Mouse (Mus musculus): ENCODE measurements around the gene Wtap. TPM values are rescaled to one million over a fixed set of nuclear protein-coding genes. Genes with fewer than 3 reads are reported as not detected.
"Not testable (repeated sequence)": the region's sequence is repeated elsewhere in the genome, so short reads cannot be mapped to it uniquely, and the experiment has no call there.

The Wtap gene
- polyA plus RNA-seq (2012; rRNA removed) (13.3 and 24.5 TPM in 2 replicates), polyA plus RNA-seq (2014; fragmentation: Nextera tagmentation; extraction: Ambion mirVana) (51.9 and 54.6 TPM in 2 replicates)

DNA sequence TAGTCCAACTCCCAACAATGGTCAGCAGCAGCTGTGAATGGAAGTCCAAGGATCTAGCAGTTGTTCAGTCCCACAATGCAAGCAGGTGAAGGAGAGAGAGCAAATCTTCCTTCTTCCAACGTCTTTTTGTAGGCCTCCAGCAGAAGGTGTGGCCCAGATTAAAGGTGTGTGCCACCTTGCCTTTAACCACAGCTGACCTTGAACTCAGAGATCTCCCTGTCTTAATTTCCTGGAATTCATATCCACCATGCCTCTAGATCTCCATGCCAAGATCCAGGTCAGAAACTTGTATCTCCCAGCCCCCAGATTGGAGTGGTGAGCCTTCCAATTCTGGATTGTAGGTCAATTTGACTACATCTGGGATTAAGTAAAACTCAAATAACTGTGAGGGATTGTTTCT is at the start of gene Wtap:
Gene Wtap, minus strand, starts transcription at position 101 of the 400 bp plus-strand sequence.
- 64% methylated on average over 1 of the region's 1 CpGs for WGBS (ENCODE audit: insufficient replicate concordance)
- peak within 1 kb of the TSS; percentile 98 for H3K27ac ChIP-seq
- no peak for ATAC-seq (ENCODE audit: insufficient read depth)

GRCm38 (mm10) chr17:13036627-13037192 is 42.7 kb upstream of the Wtap start:
- H3K27me3 ChIP-seq (ENCODE audit: control insufficient read depth, insufficient read depth, low read length); H3K27ac ChIP-seq; H3K4me2 ChIP-seq (ENCODE audit: low read depth); H3K4me1 ChIP-seq (replicated peaks; ENCODE audit: control insufficient read depth in 2 of 2, insufficient read depth in 2 of 2, low read length in 1 of 2); H3K9ac ChIP-seq (replicated peaks); H3K9me3 ChIP-seq (ENCODE audit: control insufficient read depth, low read length); H3K36me3 ChIP-seq (replicated peaks; ENCODE audit: control insufficient read depth, insufficient read depth, low read depth); ATAC-seq (ENCODE audit: insufficient read depth); DNase-seq (ENCODE audit: low read depth in 3 of 3, low spot score in 3 of 3); H3K4me3 ChIP-seq (ENCODE audit: insufficient read depth in 1 of 2, low read depth in 2 of 2, low read length in 2 of 2): not testable (repeated sequence)
- WGBS (ENCODE audit: insufficient replicate concordance) = 66% methylated on average over 3 of the region's 12 CpGs

More for the DNA sequence above, at the start of gene Wtap:
- no peaks in the 10 kb centered on the region for H3K36me3 ChIP-seq (replicated peaks; ENCODE audit: control insufficient read depth, insufficient read depth, low read depth)
- H3K9ac ChIP-seq (replicated peaks) = peak within 1 kb of the TSS; percentile 100
- TF ChIP-seq CTCF (IDR thresholded peaks at IDR 0.05; ENCODE audit: low read depth) (no peak), EP300 (IDR thresholded peaks at IDR 0.05; ENCODE audit: low read depth) (no peak)
- peaks cover 0 to 3% of the 10 kb centered on the region in 2 experiments; a peak in 1 of 4 replicates for H3K4me1 ChIP-seq (replicated peaks; ENCODE audit: control insufficient read depth in 2 of 2, insufficient read depth in 2 of 2, low read length in 1 of 2)
- peak within 1 kb of the TSS; percentile 84 for H3K4me2 ChIP-seq (ENCODE audit: low read depth)
- no peaks in the 10 kb centered on the region for H3K27me3 ChIP-seq (ENCODE audit: control insufficient read depth, insufficient read depth, low read length)
- peak within 1 kb of the TSS; percentile 81 to 100; a peak in 3 of 4 replicates for H3K4me3 ChIP-seq (ENCODE audit: insufficient read depth in 1 of 2, low read depth in 2 of 2, low read length in 2 of 2)
- no peaks in the 10 kb centered on the region for H3K9me3 ChIP-seq (ENCODE audit: control insufficient read depth, low read length)
- no peak for DNase-seq (ENCODE audit: low read depth in 3 of 3, low spot score in 3 of 3)

- no peak overlapping the region for H3K4me2 ChIP-seq (ENCODE audit: low read depth)
- no peaks in the 10 kb centered on the region for H3K27me3 ChIP-seq (ENCODE audit: control insufficient read depth, insufficient read depth, low read length)
- peaks cover 50% of the 10 kb centered on the region for H3K36me3 ChIP-seq (replicated peaks; ENCODE audit: control insufficient read depth, insufficient read depth, low read depth)
- H3K9me3 ChIP-seq (ENCODE audit: control insufficient read depth, low read length) = no peaks in the 10 kb centered on the region
- ATAC-seq (ENCODE audit: insufficient read depth) = no peak
- DNase-seq (ENCODE audit: low read depth in 3 of 3, low spot score in 3 of 3) = no peak
- TF ChIP-seq CTCF (IDR thresholded peaks at IDR 0.05; ENCODE audit: low read depth) (no peak), EP300 (IDR thresholded peaks at IDR 0.05; ENCODE audit: low read depth) (no peak)
- no peak overlapping the region for H3K9ac ChIP-seq (replicated peaks)
- H3K27ac ChIP-seq = no peak overlapping the region
- 77% methylated on average over 3 of the region's 3 CpGs for WGBS (ENCODE audit: insufficient replicate concordance)
- peaks cover 0 to 5% of the 10 kb centered on the region in 2 experiments; a peak in 2 of 4 replicates for H3K4me1 ChIP-seq (replicated peaks; ENCODE audit: control insufficient read depth in 2 of 2, insufficient read depth in 2 of 2, low read length in 1 of 2)
- no peak overlapping the region for H3K4me3 ChIP-seq (ENCODE audit: insufficient read depth in 1 of 2, low read depth in 2 of 2, low read length in 2 of 2)
Observed at GRCm38 (mm10) chr17:13013316-13013715, 19.3 kb upstream of the Wtap start.

GRCm38 (mm10) chr17:13009887-13010286 is 15.9 kb upstream of the Wtap start:
- ATAC-seq (ENCODE audit: insufficient read depth) (no peak), DNase-seq (ENCODE audit: low read depth in 3 of 3, low spot score in 3 of 3) (peak; percentile 68 to 80 (median 71))
- Histone ChIP-seq H3K9ac (replicated peaks) (no peak overlapping the region), H3K4me3 (ENCODE audit: insufficient read depth in 1 of 2, low read depth in 2 of 2, low read length in 2 of 2) (no peak overlapping the region), H3K27ac (no peak overlapping the region), H3K9me3 (ENCODE audit: control insufficient read depth, low read length) (no peaks in the 10 kb centered on the region), H3K36me3 (replicated peaks; ENCODE audit: control insufficient read depth, insufficient read depth, low read depth) (peaks cover 37% of the 10 kb centered on the region), H3K4me2 (ENCODE audit: low read depth) (no peak overlapping the region), H3K4me1 (replicated peaks; ENCODE audit: control insufficient read depth in 2 of 2, insufficient read depth in 2 of 2, low read length in 1 of 2) (peaks cover 10 to 16% of the 10 kb centered on the region in 2 experiments), H3K27me3 (ENCODE audit: control insufficient read depth, insufficient read depth, low read length) (no peaks in the 10 kb centered on the region)
- 12% methylated on average over 3 of the region's 3 CpGs for WGBS (ENCODE audit: insufficient replicate concordance)
- peak; percentile 69 for TF ChIP-seq CTCF (IDR thresholded peaks at IDR 0.05; ENCODE audit: low read depth)
- TF ChIP-seq EP300 (IDR thresholded peaks at IDR 0.05; ENCODE audit: low read depth) = no peak

DNA sequence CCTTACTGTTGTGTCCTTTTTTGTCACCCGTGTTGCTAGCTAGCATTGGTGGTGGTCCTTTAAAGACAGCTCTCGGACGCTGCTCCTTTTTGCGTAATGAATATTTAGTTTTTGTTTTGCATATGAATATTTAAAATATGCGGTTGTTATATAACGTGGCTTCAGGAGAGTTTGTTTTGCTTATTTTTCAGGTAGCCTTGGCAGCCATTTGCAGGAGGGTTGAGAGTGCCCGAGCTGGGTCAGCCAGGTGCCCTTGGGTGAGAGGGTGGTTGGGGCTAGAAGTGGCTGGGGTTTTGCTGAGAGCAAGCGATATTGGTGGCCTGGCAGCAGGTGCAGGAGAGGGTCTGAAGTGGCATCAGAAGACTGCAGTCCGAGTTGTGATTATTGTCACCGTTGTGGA is 14.6 kb upstream of the Wtap start:
- peak overlapping the region; percentile 80 for H3K27ac ChIP-seq
- H3K9me3 ChIP-seq (ENCODE audit: control insufficient read depth, low read length) = no peaks in the 10 kb centered on the region
- peak overlapping the region; percentile 79 for H3K4me2 ChIP-seq (ENCODE audit: low read depth)
- no peaks in the 10 kb centered on the region for H3K27me3 ChIP-seq (ENCODE audit: control insufficient read depth, insufficient read depth, low read length)
- H3K36me3 ChIP-seq (replicated peaks; ENCODE audit: control insufficient read depth, insufficient read depth, low read depth) = peaks cover 25% of the 10 kb centered on the region
- H3K4me3 ChIP-seq (ENCODE audit: insufficient read depth in 1 of 2, low read depth in 2 of 2, low read length in 2 of 2) = peak overlapping the region; percentile 68 to 85
- peak overlapping the region; percentile 81 for H3K9ac ChIP-seq (replicated peaks)
- peaks cover 10 to 16% of the 10 kb centered on the region in 2 experiments for H3K4me1 ChIP-seq (replicated peaks; ENCODE audit: control insufficient read depth in 2 of 2, insufficient read depth in 2 of 2, low read length in 1 of 2)
- no peak for DNase-seq (ENCODE audit: low read depth in 3 of 3, low spot score in 3 of 3)
- TF ChIP-seq CTCF (IDR thresholded peaks at IDR 0.05; ENCODE audit: low read depth) (no peak), EP300 (IDR thresholded peaks at IDR 0.05; ENCODE audit: low read depth) (no peak)
- ATAC-seq (ENCODE audit: insufficient read depth) = no peak
- WGBS (ENCODE audit: insufficient replicate concordance) = 2% methylated on average over 10 of the region's 10 CpGs
